Mouse (Mus musculus): ENCODE measurements at regions not wholly inside any gene's neighbourhood (a gene's known extent, or its start where the extent isn't known, plus 50 kb on each side); places are given as distances from the start of the nearest gene placed in this dataset.
A peak's percentile ranks its signal among the peaks of the same experiment; 100 is the strongest.

- ATAC-seq = no peak
Observed at GRCm38 (mm10) chr3:60698189-60698588, 225.6 kb downstream of the Mbnl1 start.

- no peak for ATAC-seq
Observed at GRCm38 (mm10) chr3:60707139-60707538, 234.5 kb downstream of the Mbnl1 start.

DNA sequence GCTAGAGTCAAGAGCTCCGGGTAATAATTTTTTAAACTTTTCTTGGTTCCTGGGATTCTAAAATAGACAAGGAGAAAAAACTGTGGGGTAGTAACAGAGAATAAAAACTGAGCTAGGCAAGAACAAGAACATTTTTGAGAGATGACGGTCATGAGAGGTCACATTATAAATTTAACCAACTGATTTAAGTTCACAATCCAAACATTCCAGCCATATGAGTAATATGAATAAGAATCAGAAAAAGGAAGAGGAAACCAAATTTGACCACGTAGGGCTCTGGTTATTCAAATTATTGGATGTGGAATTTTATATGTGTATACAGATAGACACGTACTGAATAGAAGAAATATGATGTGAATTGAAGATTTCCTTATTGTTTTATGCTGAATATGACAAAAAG is 240.3 kb downstream of the Mbnl1 start:
- ATAC-seq = no peak

DNA sequence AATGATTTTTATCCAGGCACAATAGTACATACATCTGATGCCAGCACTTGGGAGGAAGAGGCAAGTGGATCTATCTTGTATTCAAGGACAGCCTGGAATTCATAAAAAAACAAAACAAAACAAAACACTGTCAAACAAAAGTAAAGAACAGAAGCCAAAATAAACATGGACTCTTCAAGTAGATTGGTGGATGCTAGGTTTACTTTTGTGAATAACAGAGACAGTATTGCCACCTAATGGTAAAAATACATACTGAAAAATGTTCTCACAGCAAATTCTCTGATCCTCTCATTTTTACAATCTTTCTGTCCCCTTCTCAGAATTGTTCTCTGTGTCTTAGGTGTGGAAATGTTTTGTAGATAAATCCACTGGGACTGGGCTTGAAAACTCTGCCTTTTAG is 247.7 kb downstream of the Mbnl1 start:
- ATAC-seq = no peak

GRCm38 (mm10) chr3:60731331-60731730 is 258.7 kb downstream of the Mbnl1 start:
- ATAC-seq = no peak

DNA sequence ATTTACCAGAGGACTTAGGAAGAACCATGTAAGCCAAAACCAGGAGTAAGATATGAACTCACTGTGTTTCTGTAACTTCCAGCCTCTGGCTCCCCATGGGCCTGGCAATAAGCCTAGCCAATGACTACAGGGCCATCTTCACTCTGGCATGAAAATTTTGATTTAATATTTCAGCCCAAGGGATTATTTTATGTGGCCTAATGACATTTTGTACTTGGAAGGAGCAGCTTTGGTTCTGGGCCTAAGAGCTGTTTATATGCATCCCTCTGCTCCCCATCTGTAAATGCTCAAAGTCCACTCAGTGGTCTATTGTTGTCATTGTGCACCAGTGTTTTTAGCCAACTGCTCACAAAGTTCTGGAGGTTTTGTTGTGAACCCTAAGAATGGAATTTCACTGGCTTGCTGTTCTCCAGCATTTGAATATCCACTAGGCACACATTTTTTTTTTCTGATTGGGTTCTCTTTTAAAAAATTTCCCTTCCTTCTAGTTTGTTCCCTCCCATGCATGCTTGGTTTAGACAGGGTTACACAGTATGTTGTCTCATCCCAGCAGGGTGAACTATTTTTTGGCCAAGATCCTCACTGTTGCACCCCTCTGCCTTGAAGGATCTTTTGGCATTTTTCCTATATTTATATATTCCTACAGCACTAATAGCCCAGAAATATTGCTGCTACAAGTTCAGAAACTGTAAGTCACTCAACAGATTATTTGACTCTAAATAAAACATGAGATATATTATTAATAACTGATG is 261.9 kb upstream of the P2ry1 start:
- ATAC-seq = no peak

DNA sequence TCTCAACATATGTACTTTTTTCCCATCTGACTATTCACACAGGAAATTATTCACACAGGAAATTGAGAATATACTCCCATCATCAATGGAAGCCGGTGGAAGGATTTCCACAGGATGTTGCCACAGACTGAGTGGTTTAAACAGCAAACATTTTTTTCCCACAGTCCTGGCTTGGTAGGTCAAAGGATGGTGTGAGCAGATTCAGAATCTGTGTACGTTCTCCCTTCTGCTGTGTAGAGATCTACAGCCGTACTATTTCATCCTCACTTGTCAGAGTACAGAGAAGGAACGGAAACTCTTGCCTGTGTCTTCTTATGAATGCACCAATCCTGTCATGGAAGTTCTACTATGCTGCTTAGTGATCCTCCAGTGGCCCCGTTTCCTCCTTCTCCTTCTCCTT is 261.2 kb upstream of the P2ry1 start:
- no peak for ATAC-seq

DNA sequence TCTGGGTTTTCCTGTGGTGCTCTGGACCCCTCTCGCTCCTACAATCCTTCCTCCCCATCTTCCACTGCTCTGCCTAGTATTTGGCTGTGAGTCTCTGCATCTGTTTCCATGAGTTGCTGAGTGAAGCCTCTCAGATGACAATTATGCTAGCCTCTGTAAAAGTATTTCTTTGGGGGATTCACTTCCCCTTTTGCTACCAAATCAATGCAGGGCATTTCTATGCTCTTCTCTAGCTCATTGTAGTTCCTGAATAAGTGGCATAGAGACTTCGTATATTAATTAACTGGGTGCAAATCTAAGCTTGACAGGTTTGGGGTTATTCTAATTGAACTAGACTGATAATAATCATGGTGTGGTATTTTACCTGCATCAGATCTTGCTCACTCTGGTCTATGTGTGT is 260.4 kb upstream of the P2ry1 start:
- no peak for ATAC-seq

GRCm38 (mm10) chr3:60745075-60745474 is 257.5 kb upstream of the P2ry1 start:
- ATAC-seq = no peak

DNA sequence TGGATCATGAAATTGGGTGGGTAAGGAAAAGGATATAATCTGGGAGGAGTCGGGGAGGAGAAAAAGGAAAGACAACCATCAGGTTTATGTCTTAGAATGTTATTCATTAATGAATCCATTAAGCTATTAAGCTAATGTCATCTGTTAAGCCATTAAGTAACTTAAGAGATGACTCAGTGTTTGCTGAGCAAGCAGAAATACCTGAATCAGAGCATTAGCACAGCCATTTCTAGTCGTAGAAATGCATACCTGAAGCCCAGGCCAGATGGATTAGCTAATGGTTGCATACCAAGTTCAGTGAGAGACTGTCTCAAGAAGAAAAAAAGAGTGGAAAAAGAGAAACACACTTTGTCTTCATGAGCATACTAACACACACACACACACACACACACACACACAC is 244.0 kb upstream of the P2ry1 start:
- ATAC-seq = no peak

- ATAC-seq = no peak
Observed at GRCm38 (mm10) chr3:60759046-60759445, 243.5 kb upstream of the P2ry1 start.

DNA sequence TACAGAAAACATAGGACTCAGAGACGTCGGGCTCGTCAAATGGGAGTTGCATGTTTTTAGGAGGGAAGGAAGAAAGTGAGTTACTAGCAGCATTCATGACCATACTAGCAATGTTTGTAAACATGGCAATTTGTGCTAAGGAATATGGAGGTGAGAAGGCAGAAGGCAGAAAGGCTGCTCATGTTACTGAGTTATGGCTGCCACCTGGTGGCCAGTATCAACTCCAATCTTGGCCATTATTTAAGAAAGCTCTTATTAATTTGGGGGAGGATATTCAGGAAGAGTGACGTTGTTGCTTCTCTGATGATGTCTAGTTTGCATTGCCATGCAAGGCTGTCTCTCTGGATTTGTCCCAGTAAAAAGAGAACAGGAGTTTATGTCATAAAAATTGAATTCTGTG is 239.7 kb upstream of the P2ry1 start:
- ATAC-seq = peak; percentile 68

- no peak for ATAC-seq
Observed at GRCm38 (mm10) chr3:60765079-60765478, 237.5 kb upstream of the P2ry1 start.

- ATAC-seq = no peak
Observed at GRCm38 (mm10) chr3:60768996-60769395, 233.6 kb upstream of the P2ry1 start.

DNA sequence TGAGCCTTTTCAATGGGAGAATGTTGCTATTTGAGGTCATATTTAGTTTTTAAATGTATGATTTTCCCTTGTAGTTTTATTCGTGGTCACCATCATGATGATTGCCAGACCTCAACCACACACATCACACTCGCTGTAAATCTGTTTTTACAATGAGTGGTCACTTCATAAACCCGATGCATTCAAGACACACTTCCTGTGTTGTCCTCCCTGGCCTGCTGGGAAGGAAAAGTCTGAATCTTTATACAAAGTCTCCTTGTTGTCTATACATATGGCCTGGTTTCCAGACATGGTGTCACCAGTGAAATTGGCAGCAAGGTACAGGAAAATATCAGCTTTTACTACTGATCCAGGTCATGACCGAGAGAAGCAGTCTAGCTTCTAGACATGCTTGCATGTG is 230.7 kb upstream of the P2ry1 start:
- no peak for ATAC-seq

DNA sequence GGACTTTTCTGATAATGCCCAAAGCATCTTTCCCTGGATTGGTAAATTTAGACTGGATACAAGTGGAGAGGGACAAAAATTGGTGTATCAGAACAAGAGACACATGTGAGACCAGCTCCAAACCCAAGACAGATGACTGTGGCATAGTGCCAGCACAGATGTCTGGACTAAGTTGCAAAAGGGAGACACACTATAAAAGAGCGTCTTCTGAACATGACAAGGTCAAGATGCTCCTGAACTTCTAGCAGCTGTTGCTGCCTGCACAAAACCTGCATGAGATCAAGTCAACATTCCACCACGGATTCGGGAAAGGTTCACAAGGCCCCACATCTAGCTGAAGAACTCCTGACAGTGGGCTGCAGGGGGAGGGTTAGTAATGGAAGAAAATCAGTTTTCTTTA is 229.2 kb upstream of the P2ry1 start:
- ATAC-seq = no peak

- ATAC-seq = peak; percentile 75
Observed at GRCm38 (mm10) chr3:60785137-60785875, 217.3 kb upstream of the P2ry1 start.

DNA sequence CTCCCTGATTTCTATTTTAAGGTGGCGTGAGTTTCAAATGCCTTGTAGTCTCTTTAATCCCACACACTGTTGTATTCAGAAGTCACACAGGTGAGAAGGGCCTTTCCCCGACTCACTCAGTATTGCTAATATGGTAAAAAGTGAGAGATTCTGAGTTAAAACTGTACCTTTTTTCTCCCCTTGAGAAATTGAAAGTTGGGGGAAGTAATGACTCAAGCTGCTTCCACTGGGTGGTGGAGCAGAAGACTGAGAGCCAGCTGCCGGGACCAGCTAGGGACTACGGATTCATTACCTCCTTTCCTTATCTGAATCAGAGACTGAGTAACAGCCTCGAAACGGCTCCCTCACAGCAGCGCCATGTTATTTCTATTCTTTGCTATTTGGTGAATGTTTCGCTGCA is 214.6 kb upstream of the P2ry1 start:
- ATAC-seq = no peak

DNA sequence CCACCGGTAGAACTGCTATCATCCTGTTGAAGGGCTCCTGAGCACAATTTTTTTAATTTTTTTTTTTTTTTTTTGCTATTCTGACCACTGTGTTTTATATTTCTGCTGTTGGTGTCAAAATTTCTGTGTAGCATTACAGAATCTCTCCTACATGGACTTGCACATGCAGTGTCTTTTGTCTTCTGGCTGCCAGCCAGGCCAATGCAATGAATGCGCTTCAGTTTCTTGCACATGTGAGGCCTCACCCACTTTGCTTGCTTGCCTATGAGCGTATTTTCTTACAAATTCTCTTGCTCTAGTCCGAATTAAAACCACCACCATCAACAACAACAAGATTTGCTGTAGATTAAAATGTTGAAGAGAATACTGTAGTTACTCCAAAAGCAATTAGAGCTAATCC is 213.2 kb upstream of the P2ry1 start:
- no peak for ATAC-seq

- no peak for ATAC-seq
Observed at GRCm38 (mm10) chr3:60792166-60792565, 210.4 kb upstream of the P2ry1 start.

- ATAC-seq = no peak
Observed at GRCm38 (mm10) chr3:60796207-60796606, 206.4 kb upstream of the P2ry1 start.

DNA sequence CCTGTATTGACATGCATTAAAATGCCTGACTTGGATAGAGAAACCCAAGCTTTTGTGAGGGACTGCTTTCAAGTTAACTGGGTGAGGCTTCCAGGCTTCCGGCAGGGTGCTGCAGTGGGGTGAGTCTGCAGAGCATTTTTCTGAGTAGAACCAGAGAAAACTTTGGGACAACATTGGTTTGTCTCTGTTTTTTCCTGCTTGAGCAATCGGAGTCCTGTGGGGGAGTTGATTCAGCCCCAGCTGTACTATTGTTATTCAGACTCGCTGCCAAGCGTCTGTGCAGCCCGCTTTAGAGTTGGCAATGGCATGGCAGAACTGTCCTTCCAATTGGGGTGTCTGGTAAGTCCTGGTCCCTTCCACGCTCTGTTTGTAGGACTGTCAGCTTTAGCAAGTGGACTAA is 204.8 kb upstream of the P2ry1 start:
- ATAC-seq = no peak

DNA sequence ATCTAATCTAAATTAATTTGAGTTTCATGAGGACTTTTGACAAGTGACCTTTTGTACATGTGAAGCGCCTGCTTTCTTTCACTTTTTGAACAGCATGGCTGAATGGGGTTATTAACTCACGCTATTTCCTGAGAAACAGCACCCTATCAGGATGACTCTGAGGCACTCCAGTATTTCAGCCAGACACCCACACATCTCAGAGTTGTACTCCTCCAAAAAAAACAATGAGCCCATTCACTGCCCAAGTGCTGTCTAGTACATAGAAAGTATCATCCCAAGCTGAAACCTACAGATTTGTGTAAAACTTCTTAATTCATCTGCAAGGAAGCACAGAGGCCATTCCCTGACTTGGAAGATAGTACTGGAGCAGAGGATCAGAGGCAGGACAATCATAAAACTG is 204.1 kb upstream of the P2ry1 start:
- ATAC-seq = no peak

DNA sequence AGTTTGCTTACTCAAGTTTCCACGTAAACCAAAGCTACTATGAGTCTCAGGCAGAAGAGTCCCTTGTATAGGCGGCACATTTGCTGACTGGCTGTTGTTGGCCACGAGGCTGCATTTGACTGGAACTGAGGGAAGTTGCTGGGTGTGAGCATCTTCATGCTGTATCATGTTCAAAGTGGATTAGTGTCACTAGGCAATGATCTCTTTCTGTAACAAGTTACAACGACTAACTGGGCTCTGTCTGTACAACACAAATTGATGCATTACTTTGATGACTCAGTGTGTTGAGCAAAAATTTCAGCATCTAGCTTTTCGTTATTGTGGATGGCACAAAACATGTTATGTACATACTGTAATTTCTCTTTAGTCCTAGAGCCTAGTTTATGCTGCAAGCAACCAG is 203.7 kb upstream of the P2ry1 start:
- no peak for ATAC-seq
